Mouse (Mus musculus) urinary bladder, postnatal 10 days (tissue): ENCODE measurements around the gene Msantd4.
A peak's percentile ranks its signal among the peaks of the same experiment; 100 is the strongest.
"Not testable (repeated sequence)": the region's sequence is repeated elsewhere in the genome, so short reads cannot be mapped to it uniquely, and the experiment has no call there.

ENCODE experiments used
- DNase-seq: peaks from one replicate; pipeline ENCODE4 v3.0.0; 2022; ENCODE audit warnings: low spot score

Msantd4 gene

DNA sequence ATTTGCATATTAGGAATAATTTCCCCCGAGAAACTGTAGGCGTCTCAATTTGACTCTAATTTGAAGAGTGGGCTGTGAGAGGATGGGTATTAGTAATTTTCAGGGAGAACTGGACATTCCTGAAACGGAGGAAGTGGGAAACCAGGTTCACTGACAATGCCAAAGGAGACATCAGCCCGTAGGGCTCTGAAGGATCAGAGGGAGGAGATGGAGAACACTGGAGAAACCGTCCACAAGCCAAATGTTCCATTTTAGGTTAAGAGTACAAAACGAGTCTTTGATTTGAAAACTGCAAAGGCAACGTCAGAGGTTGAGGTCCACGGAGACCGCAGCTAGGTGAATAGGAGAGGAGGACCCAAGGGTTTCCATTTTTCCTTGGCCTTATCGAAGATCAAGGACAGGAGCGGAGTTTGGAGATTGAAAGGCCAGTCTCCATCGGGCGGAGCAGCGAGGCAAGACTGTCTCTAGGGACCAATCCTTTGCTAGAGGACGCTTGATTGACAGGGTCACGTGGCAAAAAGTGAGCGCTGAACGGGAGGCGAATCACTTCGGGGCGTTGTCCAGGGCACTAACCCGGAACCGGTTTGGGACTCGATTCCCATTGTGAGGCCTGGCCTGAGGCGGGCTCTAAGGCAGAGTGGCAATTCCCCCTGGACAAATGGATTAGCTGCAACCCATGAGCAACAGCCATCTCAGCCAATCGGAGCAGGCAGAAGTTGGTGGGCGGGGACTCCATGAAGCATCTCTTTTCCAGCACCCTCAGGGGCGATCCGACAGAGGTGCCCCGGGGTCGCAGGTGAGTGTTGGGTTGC, at the start of gene Msantd4:
Gene Msantd4 (plus strand): TSS at position 735 of the 812 bp plus-strand sequence.
- peak; percentile 91 for DNase-seq

DNA sequence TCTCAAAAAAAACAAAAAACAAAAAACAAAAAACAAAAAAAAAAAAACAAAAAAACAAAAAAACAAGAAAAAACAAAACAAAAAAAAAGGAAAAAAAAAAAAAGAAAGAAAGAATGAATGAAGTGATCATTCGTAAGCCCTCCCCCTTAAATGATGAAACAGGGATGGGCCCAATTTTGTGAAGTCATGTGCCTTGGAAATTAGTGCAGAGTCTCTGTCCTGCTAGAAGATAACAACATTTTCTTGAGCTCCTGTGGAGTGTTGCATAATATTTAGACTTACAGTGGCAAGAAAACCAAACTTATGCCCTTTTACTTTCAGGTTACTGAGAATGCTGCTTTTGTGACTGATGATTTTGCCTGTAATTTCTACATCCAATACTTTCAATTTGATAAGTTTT, 23.2 kb upstream of the Msantd4 start:
- no peak for DNase-seq

DNA sequence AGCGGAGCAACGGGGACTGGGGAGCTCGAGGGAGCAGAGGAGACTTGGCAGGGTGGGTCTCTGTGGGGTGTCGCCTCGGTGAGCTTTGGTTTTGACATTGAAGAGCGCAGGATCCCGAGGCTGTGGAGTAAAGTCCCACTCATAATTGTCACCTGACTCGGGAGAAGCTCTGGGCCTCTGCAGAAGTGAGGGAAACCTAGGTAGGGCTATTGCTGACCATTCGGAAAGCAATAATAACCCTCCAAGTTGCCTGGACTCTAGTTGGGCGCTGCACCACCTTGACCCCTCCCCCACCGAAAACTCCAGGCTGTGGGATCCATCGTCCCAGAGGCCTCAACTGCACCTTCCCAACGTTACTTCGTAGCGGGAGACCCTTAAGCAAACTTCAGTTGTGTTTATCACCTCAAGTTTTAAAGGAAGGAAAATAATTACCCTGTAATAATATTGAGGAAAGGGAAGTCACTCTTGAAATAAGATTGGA, 318 bp downstream of the Msantd4 start:
- no peak for DNase-seq

DNA sequence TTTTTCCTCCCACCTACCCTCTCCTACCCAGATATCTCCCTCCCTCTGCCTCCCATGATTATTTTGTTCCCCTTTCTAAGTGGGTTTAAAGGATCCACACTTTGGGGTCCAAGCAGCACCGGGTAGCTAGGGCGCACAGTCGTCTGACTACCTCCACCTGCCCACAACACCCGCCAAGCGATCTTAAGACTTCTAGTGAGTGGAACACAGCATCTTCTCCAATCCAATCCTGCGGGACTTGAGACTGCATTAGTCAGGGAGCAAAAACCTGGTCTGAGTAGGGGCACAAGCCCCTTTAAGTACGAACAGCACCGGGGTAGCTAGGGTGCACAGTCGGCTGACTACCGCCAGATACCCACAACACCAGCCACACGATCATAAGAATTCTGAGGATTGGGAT, 24.4 kb downstream of the Msantd4 start:
- DNase-seq = not testable (repeated sequence)
